Mouse (Mus musculus) midbrain, embryonic 12.5 days (tissue): ENCODE data around the gene Icam4. TPM values are rescaled to one million over a fixed set of nuclear protein-coding genes. Genes with fewer than 3 reads are reported as not detected.
A peak's percentile ranks its signal among the peaks of the same experiment; 100 is the strongest.

ENCODE experiments used
- microRNA counts: library from miRNA; unstranded; fragments of <30 nt; microRNA quantifications from one replicate; lab custom pipeline; 2017
- microRNA-seq: library from miRNA; unstranded; fragments of <30 nt; microRNA quantifications from one replicate; pipeline ENCODE4, GENCODE M21; 2017
- polyA plus RNA-seq: library from polyadenylated mRNA; unstranded; fragments of >200 nt; fragmentation: Nextera tagmentation; extraction: Ambion mirVana; gene quantifications from 2 replicates; pipeline ENCODE4 v1.2.1, GENCODE M21; 2016

The Icam4 gene
- polyA plus RNA-seq, 1 experiment from 2014 or later = 1.3 TPM

MicroRNAs encoded within 50 kb of the gene (microRNA counts, 519-probe panel; counts per million panel counts)
- 5,279 counts per million, percentile 49 among the panel's probes with 10 or more counts for microRNA mmu-miR-1900 (lab: Ali Mortazavi, UCI)

Small RNA genes lying within 50 kb of the gene (microRNA-seq; reads per million reads assigned to microRNA genes)
- gene Mir1900 (not detected), gene Mir7082 (2.1 reads per million)

Other genes with a start within 250 kb of the Icam4 start
- 0.63 and 0.84 TPM in 2 replicates for gene Col5a3, start 214.3 kb upstream of the Icam4 start, polyA plus RNA-seq
- not detected in 2 replicates for gene Rdh8, start 210.9 kb upstream of the Icam4 start, polyA plus RNA-seq
- 1.3 and 1.8 TPM in 2 replicates for gene A230050P20Rik, start 160.7 kb upstream of the Icam4 start, polyA plus RNA-seq
- 4.3 TPM in 2 replicates for gene Angptl6, start 149.6 kb upstream of the Icam4 start, polyA plus RNA-seq
- 55.3 and 62.7 TPM in 2 replicates for gene Ppan, start 141.2 kb upstream of the Icam4 start, polyA plus RNA-seq
- 298 and 321 TPM in 2 replicates for gene Eif3g, start 130.8 kb upstream of the Icam4 start, polyA plus RNA-seq
- 109 and 113 TPM in 2 replicates for gene Dnmt1, start 69.5 kb upstream of the Icam4 start, polyA plus RNA-seq
- gene S1pr2, start 52.6 kb upstream of the Icam4 start, polyA plus RNA-seq = 20.6 and 22.6 TPM in 2 replicates
- gene Mrpl4, start 26.6 kb upstream of the Icam4 start, polyA plus RNA-seq = 101 and 109 TPM in 2 replicates
- gene Icam1, start 13.4 kb upstream of the Icam4 start, polyA plus RNA-seq = 3.5 and 5.0 TPM in 2 replicates
- 0.08 TPM in 1 of 2 replicates, not detected in the other for gene Icam5, start 2.7 kb downstream of the Icam4 start, polyA plus RNA-seq
- 0.98 and 3.1 TPM in 2 replicates for gene Zglp1, start 37.7 kb downstream of the Icam4 start, polyA plus RNA-seq
- gene Gm49373, start 43.7 kb downstream of the Icam4 start, polyA plus RNA-seq = 0.89 and 1.6 TPM in 2 replicates
- 38.0 and 40.7 TPM in 2 replicates for gene Fdx1l, start 44.2 kb downstream of the Icam4 start, polyA plus RNA-seq
- 2.3 and 2.9 TPM in 2 replicates for gene Gm38431, start 62.6 kb downstream of the Icam4 start, polyA plus RNA-seq
- gene Raver1, start 62.6 kb downstream of the Icam4 start, polyA plus RNA-seq = 66.7 and 69.8 TPM in 2 replicates
- gene Tyk2, start 101.9 kb downstream of the Icam4 start, polyA plus RNA-seq = 12.8 and 14.1 TPM in 2 replicates
- 278 and 283 TPM in 2 replicates for gene Cdc37, start 120.6 kb downstream of the Icam4 start, polyA plus RNA-seq
- 11.3 and 11.5 TPM in 2 replicates for gene Pde4a, start 136.3 kb downstream of the Icam4 start, polyA plus RNA-seq
- 52.3 and 52.6 TPM in 2 replicates for gene Keap1, start 210.0 kb downstream of the Icam4 start, polyA plus RNA-seq
- gene S1pr5, start 219.1 kb downstream of the Icam4 start, polyA plus RNA-seq = 0.38 and 0.50 TPM in 2 replicates
- gene Atg4d, start 235.9 kb downstream of the Icam4 start, polyA plus RNA-seq = 50.3 and 52.3 TPM in 2 replicates